Mouse (Mus musculus) forebrain, embryonic 12.5 days (tissue): Measurements from ENCODE around the gene Ctc1. TPM values are rescaled to one million over a fixed set of nuclear protein-coding genes. Genes with fewer than 3 reads are reported as not detected.
"Not testable (repeated sequence)": the region's sequence is repeated elsewhere in the genome, so short reads cannot be mapped to it uniquely, and the experiment has no call there.

Source experiments
- ATAC-seq: fragments of 200-750 bp; cut with Nextera tagmentation; 2 replicates; pipeline ENCODE4 v1.8.0; 2017; ENCODE audit warnings: moderate TSS enrichment; ENCODE audit not compliant: low FRiP score
- H3K27ac ChIP-seq: fragments of 300-500 bp; sonication (generic); 2 replicates; pipeline ENCODE4 v1.5.1; 2016; ENCODE audit warnings: mild to moderate bottlenecking
- H3K27me3 ChIP-seq: fragments of 300-500 bp; sonication (generic); 2 replicates; pipeline ENCODE4 v1.6.1; 2016; ENCODE audit warnings: mild to moderate bottlenecking
- H3K36me3 ChIP-seq: fragments of 300-500 bp; sonication (generic); replicated peaks from 2 replicates; pipeline ENCODE4 v1.6.1; 2016; ENCODE audit warnings: mild to moderate bottlenecking
- H3K4me1 ChIP-seq: fragments of 300-500 bp; sonication (generic); 2 replicates; pipeline ENCODE4 v1.6.1; 2016
- H3K4me2 ChIP-seq: fragments of 300-500 bp; sonication (generic); 2 replicates; pipeline ENCODE4 v1.6.1; 2016; ENCODE audit warnings: mild to moderate bottlenecking, moderate library complexity
- H3K4me3 ChIP-seq: fragments of 300-500 bp; sonication (generic); replicated peaks from 2 replicates; pipeline ENCODE4 v1.5.1; 2016; ENCODE audit warnings: mild to moderate bottlenecking
- H3K9ac ChIP-seq: fragments of 300-500 bp; sonication (generic); 2 replicates; pipeline ENCODE4 v1.6.1; 2016; ENCODE audit warnings: mild to moderate bottlenecking
- H3K9me3 ChIP-seq: fragments of 300-500 bp; sonication (generic); 2 replicates; pipeline ENCODE4 v1.6.1; 2016
- WGBS: fragments of 180-500 bp; shearing (Covaris S2); methylation state at CpG from one replicate; pipeline ENCODE4 v1.1.7; 2016; 5-methylcytosine and 5-hydroxymethylcytosine counted together
- polyA plus RNA-seq: library from polyadenylated mRNA; unstranded; fragments of >200 nt; fragmentation: Nextera tagmentation; extraction: Ambion mirVana; gene quantifications from 2 replicates; pipeline ENCODE4 v1.2.1, GENCODE M21; 2016

The Ctc1 gene
- 71.0 and 81.5 TPM in 2 replicates for polyA plus RNA-seq

DNA sequence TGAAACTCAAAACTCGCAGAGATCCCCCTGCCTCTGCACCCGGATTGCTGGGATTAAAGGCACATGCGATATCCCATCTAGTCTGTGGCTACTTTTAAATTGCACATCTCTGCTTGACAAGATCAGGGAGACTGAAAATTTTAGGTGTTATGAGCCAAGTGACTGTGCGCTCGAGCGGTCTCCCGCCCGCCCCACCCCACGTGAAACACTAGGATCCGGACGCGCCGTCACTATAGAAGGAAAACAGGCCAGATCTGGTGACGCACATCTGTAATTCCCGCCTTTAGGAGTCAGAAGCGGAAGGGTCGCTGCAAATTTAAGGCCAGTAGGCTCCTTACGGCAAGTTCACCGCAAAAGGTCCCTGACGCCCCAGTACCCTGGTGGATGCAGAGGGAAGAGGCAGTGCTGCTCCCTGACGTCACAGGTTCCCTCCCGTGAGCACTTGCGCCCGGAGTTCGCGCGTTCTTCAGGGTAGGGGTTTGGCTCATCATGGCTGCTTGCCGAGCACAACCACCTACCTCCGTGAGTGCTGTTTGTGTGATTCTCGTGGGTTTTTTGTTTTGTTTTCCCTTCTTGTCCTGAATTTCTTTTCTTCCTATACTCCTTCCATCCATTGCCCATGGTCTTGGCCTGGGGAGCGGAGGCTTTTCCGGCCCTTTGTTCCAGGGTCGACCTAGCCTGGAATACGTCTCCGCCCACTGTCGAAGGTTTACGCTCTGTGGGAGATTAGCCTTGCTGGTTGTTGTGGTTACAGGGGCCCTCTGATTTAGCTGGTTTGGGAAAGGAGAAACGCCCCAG, at the start of gene Ctc1:
Ctc1 (plus strand) TSS at position 268 of the 798 bp plus-strand sequence.
- Histone ChIP-seq H3K4me1 (peaks cover 27% of the 10 kb centered on the region), H3K27ac (peak within 1 kb of the TSS; percentile 87), H3K4me3 (peak within 1 kb of the TSS; percentile 60), H3K36me3 (0 out of 2 replicates have a peak, but pooled peaks cover under 1% of the 10 kb centered on the region), H3K9me3 (no peaks in the 10 kb centered on the region), H3K27me3 (no peaks in the 10 kb centered on the region), H3K4me2 (peak within 1 kb of the TSS; percentile 78), H3K9ac (peak within 1 kb of the TSS; percentile 72)
- ATAC-seq: peak; percentile 97
- WGBS: 4% methylated on average over 38 of the region's 38 CpGs

DNA sequence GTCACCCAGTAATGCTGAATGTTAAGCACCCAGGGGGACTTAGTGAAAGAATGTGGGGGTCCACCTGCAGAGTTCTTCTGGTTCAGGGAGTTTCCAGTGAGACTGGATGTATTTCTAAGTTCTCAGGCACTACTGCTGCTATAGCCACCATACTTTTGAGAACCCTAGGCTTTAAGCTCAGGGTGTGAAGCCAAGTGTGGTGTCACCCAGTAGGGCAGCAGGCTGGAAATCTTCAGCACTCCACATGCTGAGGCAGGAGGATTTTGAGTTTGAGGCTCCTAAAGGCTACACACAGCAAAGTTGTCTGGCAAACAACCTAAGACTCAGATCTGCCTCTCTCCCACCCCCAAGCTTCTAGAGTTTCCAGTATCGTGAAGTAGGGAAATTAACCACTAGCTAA, 49.2 kb upstream of the Ctc1 start:
- Histone ChIP-seq H3K9ac (no peak overlapping the region), H3K9me3 (no peaks in the 10 kb centered on the region), H3K27ac (no peak overlapping the region), H3K36me3 (no peaks in the 10 kb centered on the region), H3K27me3 (peaks cover 16% of the 10 kb centered on the region), H3K4me1 (peaks cover 13% of the 10 kb centered on the region), H3K4me2 (no peak overlapping the region), H3K4me3 (no peak overlapping the region)
- WGBS: 51% methylated on average over 1 of the region's 1 CpGs
- ATAC-seq: no peak

DNA sequence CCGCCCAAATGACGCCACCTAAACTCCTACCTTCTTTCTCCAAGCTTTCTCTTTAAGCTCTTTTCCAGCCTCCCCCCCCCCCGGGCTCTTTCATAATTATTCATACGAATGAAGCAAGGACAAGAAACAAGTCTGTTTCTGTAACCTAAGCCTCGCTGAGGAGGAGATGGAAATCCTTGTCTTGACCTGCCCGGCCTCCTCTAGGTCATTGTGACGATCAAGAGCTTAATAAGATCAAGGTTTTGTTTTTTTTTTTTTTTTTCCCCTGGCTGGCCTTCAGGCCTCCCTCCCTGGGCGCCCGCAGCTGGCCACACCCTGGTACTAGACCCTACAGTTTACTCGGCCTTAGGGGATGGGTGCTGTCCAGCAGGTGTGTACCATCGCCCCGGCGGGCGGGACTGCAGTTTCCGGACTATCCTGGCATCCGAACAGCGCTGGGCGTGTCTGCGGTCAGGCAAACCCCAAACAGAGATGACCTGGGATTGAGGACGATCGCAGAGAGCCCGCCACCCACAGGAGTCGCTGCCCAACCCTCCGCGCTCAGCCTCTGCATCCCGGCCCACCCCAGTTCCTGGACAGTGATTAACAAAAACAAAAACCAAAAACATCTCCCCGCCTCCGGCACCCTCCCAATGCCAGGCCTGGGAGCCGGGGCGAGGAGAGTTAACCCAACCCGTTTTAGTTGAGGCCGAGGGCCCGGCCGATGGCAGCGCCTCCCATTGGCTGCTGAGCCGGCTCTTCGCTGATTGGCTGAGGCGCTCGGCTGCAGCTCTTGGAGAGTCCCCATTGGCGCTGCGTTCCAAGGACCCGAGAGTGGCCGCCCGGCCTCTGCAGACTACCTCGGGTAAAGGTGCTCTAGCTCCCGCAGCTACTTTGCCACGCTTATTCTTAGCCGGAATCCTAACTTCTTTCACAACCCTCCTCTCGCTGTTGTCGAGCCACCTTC, 48.1 kb upstream of the Ctc1 start, which contains the start of gene Slc25a35:
Slc25a35 (plus strand) TSS at position 795 of the 946 bp plus-strand sequence.
- H3K27ac ChIP-seq: no peak within 1 kb of the TSS
- peak; percentile 96 for ATAC-seq
- under 1% methylated on average over 50 of the region's 50 CpGs for WGBS

DNA sequence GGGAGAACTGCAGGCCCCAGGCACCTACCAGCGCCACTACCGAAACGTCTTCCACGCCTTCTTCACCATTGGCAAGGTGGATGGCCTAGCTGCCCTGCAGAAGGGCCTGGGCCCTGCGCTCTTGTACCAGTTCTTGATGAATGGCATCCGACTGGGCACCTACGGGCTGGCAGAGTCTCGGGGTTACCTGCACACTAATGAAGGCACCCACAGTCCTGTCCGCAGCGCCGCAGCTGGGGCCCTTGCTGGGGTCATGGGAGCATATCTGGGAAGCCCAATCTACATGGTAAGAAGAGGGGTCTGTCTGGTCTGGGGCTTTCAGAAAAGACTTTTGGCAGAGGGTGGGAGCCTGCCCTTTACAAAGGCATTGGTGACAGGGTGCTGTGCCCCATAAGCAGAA, 47.0 kb upstream of the Ctc1 start:
- Histone ChIP-seq H3K9me3 (no peaks in the 10 kb centered on the region), H3K4me2 (peak overlapping the region; percentile 92; the same call in 1 of the 2 replicates), H3K9ac (no peak overlapping the region), H3K4me3 (peak overlapping the region; percentile 60; the same call in 1 of the 2 replicates), H3K27me3 (peaks cover 8% of the 10 kb centered on the region), H3K4me1 (peaks cover 20% of the 10 kb centered on the region), H3K36me3 (no peaks in the 10 kb centered on the region), H3K27ac (no peak overlapping the region)
- ATAC-seq: no peak
- 83% methylated on average over 11 of the region's 11 CpGs for WGBS

More for the DNA sequence above, 48.1 kb upstream of the Ctc1 start, which contains the start of gene Slc25a35:
- H3K9me3 ChIP-seq: no peaks in the 10 kb centered on the region
- H3K9ac ChIP-seq: peak within 1 kb of the TSS; percentile 66
- no peaks in the 10 kb centered on the region for H3K36me3 ChIP-seq
- H3K4me1 ChIP-seq: peaks cover 13% of the 10 kb centered on the region
- H3K4me2 ChIP-seq: peak within 1 kb of the TSS; percentile 92
- H3K27me3 ChIP-seq: peaks cover 16% of the 10 kb centered on the region
- H3K4me3 ChIP-seq: peak within 1 kb of the TSS; percentile 60

DNA sequence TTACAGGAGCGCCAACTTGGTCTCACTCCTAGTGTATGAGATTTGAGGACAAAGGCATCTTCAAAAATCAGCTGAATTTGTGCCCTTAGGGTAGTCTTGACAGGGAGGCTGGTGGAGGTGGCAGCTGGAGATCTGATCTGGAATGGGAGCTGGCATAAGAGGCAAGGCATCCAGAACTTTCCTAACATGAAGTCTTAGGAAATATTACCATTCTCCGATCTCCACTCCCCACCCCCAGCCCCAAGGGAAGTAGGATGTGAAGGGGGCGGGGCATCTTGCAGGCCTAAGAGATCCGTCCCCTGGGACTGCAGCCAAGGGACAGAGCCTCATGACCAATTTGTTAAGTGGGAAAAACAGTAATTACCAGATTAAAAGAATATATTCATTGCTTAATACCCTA, 45.5 kb upstream of the Ctc1 start:
- WGBS: 75% methylated on average over 4 of the region's 4 CpGs
- Histone ChIP-seq H3K27ac (no peak overlapping the region), H3K4me3 (no peak overlapping the region), H3K9me3 (no peaks in the 10 kb centered on the region), H3K4me1 (peaks cover 23% of the 10 kb centered on the region), H3K36me3 (no peaks in the 10 kb centered on the region), H3K9ac (no peak overlapping the region), H3K27me3 (peaks cover 8% of the 10 kb centered on the region), H3K4me2 (no peak overlapping the region)
- no peak for ATAC-seq

DNA sequence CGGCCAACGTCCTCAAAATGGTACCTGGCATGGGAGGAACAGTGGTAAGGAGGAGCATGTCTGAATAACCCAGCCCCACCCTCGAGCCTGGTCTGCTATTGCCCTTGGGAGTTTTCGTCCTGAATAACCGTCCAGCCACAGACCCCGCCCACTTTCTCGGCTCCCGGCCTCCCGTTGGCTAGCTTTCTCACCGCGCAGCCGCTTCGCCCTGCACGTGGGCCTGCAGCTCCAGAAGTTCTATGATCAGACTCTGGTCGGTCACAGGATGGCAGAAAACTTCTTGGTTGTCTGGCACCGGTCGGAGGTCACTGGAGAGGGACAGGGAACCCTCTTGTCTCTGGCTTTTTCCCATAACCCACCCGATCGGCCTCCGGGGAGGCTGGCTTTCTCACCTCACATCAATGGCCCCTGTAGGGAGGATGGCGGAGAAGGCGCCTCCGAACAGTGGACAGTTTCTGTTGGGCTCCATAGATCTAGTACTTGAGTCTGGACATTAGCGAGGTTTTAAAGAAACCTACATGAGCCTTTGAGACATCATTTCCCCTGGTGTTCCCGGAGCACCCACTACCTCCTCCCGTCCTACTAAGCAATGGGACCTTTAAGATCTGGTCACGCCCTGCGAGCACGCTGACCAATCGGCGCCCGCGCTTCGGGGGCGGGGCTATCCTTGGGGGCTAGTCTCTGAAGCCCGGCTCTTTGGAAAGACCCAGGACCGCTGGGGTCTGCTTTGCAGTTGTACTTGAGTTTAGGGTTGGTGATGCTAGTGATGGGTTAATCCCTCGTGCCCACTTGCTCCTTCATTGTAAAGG, 42.3 kb upstream of the Ctc1 start:
- ATAC-seq: peak; percentile 93
- H3K27ac ChIP-seq, H3K36me3 ChIP-seq, H3K9me3 ChIP-seq: not testable (repeated sequence)
- Histone ChIP-seq H3K4me2 (peak overlapping the region; percentile 62), H3K9ac (peak overlapping the region; percentile 54), H3K4me3 (peak overlapping the region; percentile 43), H3K27me3 (peaks cover 11% of the 10 kb centered on the region; the same call in 1 of the 2 replicates), H3K4me1 (peaks cover 13% of the 10 kb centered on the region)
- WGBS: under 1% methylated on average over 38 of the region's 38 CpGs

DNA sequence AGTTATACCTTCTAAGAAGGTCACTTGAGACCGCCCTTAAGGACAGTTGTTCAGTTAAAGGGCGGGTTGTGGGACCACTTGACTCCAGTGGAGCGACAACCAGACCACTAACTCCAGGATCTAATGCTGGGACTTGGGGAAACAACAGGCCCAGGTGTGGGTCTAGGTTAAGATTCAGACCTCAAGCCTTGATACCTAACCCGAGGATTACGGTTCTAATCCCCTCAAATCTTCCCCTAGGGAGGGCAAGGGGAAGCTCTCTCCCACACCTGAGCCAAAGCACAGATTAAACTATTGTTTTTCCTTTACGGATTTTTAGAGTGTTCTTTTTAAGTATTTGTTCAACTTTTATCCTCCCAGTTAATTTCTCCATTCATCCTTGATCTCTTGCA, 41.7 kb upstream of the Ctc1 start:
- H3K9me3 ChIP-seq: no peaks in the 10 kb centered on the region
- H3K27ac ChIP-seq: no peak overlapping the region
- no peak for ATAC-seq
- peaks cover 6% of the 10 kb centered on the region; the same call in 1 of the 2 replicates for H3K27me3 ChIP-seq
- H3K4me1 ChIP-seq: peaks cover 10% of the 10 kb centered on the region
- H3K36me3 ChIP-seq: no peaks in the 10 kb centered on the region
- peak overlapping the region; percentile 62 for H3K4me2 ChIP-seq
- 29% methylated on average over 6 of the region's 6 CpGs for WGBS
- peak overlapping the region; percentile 43 for H3K4me3 ChIP-seq
- no peak overlapping the region; the same call in 1 of the 2 replicates for H3K9ac ChIP-seq

DNA sequence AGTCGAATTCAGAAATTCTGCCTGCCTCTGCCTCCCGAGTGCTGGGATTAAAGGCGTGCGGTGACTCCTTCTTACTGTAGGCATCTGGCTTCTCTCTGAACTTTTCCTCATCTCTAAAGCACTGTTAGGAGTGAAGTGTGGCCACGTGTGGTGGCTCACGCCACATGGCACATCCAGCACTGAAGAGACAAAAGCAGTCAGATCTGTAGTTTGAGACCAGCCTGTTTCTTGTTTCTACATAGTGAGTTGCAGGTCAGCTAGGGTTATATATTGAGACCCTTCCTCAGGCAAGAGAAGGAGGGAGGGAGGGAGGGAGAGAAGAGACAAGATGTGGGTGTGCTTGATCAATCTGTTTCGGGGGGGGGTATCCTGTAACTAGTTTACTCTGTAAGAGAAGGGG, 40.6 kb upstream of the Ctc1 start, which contains the start of gene Rangrf:
Rangrf (minus strand) TSS at position 101 of the 400 bp plus-strand sequence.
- no peak for ATAC-seq
- H3K9ac ChIP-seq: no peak within 1 kb of the TSS; the same call in 1 of the 2 replicates
- H3K27ac ChIP-seq: no peak within 1 kb of the TSS
- H3K27me3 ChIP-seq: peaks cover 6% of the 10 kb centered on the region; the same call in 1 of the 2 replicates
- WGBS: 85% methylated on average over 7 of the region's 7 CpGs
- peak within 1 kb of the TSS; percentile 43 for H3K4me3 ChIP-seq
- H3K36me3 ChIP-seq: no peaks in the 10 kb centered on the region
- peak within 1 kb of the TSS; percentile 62 for H3K4me2 ChIP-seq
- peaks cover 10% of the 10 kb centered on the region for H3K4me1 ChIP-seq
- H3K9me3 ChIP-seq: no peaks in the 10 kb centered on the region

DNA sequence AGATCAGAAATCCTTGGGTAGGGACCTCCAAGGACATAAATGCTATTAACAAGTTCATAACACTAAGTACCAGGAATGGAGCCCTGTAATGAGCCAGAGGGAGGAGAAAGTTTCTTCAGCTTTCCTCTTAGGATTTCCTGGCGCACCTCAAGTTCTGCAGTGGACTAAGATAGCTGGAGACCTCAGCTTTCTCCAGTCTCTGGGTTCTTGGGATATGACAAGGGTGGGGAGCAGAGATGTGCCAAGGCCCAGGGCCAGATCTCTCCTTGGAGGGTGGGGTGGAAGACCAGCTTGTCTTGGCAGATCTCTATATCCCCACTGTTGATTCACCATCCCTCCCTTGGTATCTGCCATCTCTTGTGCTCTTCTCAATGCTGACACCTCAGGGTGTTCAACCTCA, 40.1 kb upstream of the Ctc1 start:
- Histone ChIP-seq H3K9me3 (no peaks in the 10 kb centered on the region), H3K27me3 (peaks cover 6% of the 10 kb centered on the region; the same call in 1 of the 2 replicates), H3K4me1 (peaks cover 10% of the 10 kb centered on the region), H3K4me3 (no peak overlapping the region), H3K9ac (no peak overlapping the region), H3K4me2 (no peak overlapping the region), H3K27ac (no peak overlapping the region), H3K36me3 (no peaks in the 10 kb centered on the region)
- ATAC-seq: no peak
- 82% methylated on average over 1 of the region's 1 CpGs for WGBS

DNA sequence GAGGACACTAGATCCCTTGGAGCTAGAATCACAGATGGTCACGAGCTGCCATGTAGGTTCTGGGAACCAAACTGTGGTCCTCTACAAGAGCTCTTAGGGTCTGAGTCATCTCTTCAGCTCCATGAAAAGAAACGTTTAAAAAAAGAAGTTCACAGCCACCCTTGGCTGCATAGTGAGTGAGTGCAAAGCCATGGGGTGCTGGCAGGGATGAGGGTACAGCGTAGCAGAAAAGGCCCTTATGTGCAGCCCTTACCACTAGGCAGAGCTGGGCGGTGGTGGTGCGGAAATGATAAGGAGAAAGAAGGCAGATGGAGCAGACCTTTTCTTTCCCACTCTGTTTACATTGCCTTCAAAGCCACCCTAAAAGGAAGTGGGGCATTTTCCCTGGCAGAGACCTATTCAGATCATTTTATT, 36.4 kb upstream of the Ctc1 start:
- Histone ChIP-seq H3K4me1 (no peaks in the 10 kb centered on the region), H3K4me2 (no peak overlapping the region), H3K27ac (no peak overlapping the region), H3K27me3 (peaks cover 6% of the 10 kb centered on the region; the same call in 1 of the 2 replicates), H3K4me3 (no peak overlapping the region), H3K9ac (no peak overlapping the region), H3K36me3 (no peaks in the 10 kb centered on the region), H3K9me3 (no peaks in the 10 kb centered on the region)
- WGBS: 61% methylated on average over 5 of the region's 5 CpGs
- no peak for ATAC-seq

DNA sequence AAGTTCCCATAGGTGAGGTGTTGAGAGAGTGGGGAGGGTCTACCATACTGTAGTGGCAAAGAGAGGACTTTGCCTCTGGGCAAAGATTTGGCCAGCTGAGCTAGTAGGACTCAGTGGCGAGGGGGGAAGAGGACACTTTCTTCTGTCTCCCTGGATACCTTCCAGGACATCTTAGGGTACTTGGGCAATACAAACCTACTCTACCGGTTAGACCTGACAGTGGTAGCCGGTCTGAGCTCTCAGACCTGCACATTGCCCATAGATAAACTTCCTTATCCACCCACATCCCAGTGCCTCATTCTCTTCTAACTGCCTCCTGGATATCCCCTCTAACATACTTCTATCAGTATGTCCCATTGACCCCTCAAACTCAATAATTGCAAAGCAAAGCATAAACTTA, 34.8 kb upstream of the Ctc1 start:
- no peaks in the 10 kb centered on the region for H3K9me3 ChIP-seq
- no peaks in the 10 kb centered on the region for H3K4me1 ChIP-seq
- no peak overlapping the region for H3K9ac ChIP-seq
- 0 out of 2 replicates have a peak, but pooled peaks cover under 1% of the 10 kb centered on the region for H3K27me3 ChIP-seq
- whole genome bisulfite sequencing: 77% methylated on average over 3 of the region's 3 CpGs
- no peak overlapping the region for H3K4me2 ChIP-seq
- H3K27ac ChIP-seq: no peak overlapping the region
- ATAC-seq: no peak
- H3K4me3 ChIP-seq: no peak overlapping the region
- H3K36me3 ChIP-seq: peaks cover 6% of the 10 kb centered on the region; the same call in 1 of the 2 replicates
